Mouse (Mus musculus) embryo, embryonic 11 days (tissue): ENCODE measurements around the gene Vmn1r39.
"Not testable (repeated sequence)": the region's sequence is repeated elsewhere in the genome, so short reads cannot be mapped to it uniquely, and the experiment has no call there.

Source experiments
- DNase-seq: peaks from one replicate; pipeline ENCODE4 v3.0.0-alpha.2; 2015

Vmn1r39 gene

GRCm38 (mm10) chr6:66810509-66810908 is at the start of gene Vmn1r39:
Vmn1r39 (minus strand) TSS chr6:66810609.
- DNase-seq = no peak

DNA sequence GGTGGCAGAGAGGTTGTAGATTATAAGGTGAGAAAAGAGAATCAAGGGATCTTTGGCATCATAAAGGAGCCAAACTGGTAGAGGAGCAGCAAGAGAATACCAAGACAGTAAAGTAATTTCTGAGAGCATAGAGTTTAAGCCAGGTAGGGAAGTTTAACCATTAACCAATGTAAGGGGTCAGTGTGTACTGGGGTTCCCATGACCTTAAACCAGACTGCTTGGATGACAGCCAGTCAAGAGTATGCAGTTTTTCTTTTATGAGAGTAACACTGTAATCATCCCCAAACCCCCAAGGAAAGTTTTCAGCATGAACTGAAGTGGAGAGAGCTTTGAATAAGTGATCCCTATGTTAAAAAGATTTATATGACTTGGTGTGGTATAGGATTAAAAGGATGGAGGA is 49.0 kb upstream of the Vmn1r39 start:
- DNase-seq = no peak

GRCm38 (mm10) chr6:66858356-66858755 is 47.9 kb upstream of the Vmn1r39 start:
- no peak for DNase-seq

- no peak for DNase-seq
These were observed 45.8 kb upstream of the Vmn1r39 start for GRCm38 (mm10) chr6:66856236-66856635.

GRCm38 (mm10) chr6:66848936-66849335 is 38.5 kb upstream of the Vmn1r39 start:
- DNase-seq = peak; percentile 2

DNA sequence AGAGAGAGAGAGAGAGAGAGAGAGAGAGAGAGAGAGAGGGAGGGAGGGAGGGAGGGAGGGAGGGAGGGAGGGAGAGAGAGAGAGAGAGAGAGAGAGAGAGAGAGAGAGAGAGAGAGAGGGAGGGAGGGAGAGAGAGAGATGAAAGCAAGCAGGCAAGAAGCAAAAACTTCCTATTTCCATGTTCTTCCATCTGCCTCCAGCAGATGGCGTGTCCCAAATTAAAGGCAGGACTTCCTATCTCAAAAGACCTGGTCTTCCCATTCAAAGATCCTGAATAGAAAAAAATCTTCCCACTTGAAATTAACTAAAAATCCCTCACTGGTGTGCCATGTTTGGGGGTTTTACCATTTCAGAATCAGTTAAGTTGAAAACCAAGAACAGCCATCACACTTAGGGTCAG is 30.2 kb upstream of the Vmn1r39 start:
- peak; percentile 34 for DNase-seq

- no peak for DNase-seq
These were observed 26.5 kb upstream of the Vmn1r39 start for GRCm38 (mm10) chr6:66836932-66837331.

GRCm38 (mm10) chr6:66806311-66806710 is 4.1 kb downstream of the Vmn1r39 start:
- DNase-seq = no peak

GRCm38 (mm10) chr6:66805713-66806112 is 4.7 kb downstream of the Vmn1r39 start:
- DNase-seq = no peak

DNA sequence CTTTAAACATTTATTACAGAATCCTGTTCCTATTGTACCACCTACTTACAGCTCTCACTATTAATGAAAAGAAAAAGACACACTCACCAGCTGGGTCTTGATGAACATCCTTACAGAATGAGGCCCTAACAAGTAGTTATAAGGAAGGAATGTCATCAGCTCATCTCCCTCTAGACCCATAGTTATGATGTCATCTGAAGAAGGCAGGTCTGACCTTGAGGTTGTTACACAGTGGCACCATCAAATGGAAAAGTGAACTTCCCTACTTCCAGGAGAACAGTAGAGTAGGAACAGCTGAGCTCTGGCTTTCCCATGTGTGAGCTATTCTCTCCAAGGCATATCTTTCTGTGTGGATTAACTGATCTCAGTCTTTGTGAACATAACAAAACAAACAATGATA is 27.9 kb downstream of the Vmn1r39 start, which contains the start of gene Vmn1r38:
Gene Vmn1r38 (minus strand): TSS at position 101 of the 400 bp plus-strand sequence.
- DNase-seq = not testable (repeated sequence)
